Mouse (Mus musculus) frontal cortex, postnatal 36 days (tissue): ENCODE measurements around the gene Ephb2.
A peak's percentile ranks its signal among the peaks of the same experiment; 100 is the strongest.

ENCODE experiments used
- DNase-seq, 2 experiments: peaks; one replicate each; pipeline ENCODE4 v3.0.0; 2022; ENCODE audit warnings: low spot score in 2 of 2

Ephb2 gene

DNA sequence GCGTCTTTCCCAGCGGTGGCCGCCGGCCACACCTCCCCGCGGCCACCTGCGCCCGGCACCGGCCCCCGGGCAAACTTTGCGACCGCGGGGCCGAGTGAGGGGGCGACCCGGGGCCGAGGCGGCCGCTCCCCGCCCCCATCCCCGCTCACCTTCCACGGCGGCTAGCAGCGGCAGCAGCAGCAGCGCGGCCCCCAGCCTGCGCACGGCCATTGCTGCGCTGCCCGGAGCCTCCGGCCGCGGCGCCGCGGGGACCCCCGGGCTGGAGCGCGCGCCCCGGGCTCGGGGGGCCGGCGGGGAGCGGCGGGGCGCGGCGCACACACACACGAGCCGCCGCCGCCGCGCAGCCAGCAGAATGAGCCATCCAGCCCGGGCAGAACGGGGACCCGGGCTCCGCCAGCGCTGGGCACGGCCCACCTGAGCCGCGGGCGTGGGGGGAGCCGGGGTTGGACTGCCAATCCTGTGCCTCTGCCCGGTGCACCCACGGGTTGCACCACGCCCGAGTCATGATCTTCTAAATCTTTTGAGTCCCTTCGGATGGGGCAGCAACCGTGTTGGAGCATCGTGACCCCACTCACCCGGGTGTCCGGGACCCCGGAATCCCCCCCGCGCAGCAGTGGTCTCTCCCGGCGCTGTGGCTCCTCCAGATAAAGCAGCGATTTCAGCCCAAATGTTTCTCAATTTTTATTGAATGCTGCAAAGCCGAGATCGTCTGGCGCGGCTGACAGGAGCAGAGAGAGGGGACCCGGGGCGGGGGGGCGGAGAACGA, at the start of gene Ephb2:
Gene Ephb2 (minus strand): TSS at position 368 of the 766 bp plus-strand sequence.
- peak; percentile 71 to 75 for DNase-seq

DNA sequence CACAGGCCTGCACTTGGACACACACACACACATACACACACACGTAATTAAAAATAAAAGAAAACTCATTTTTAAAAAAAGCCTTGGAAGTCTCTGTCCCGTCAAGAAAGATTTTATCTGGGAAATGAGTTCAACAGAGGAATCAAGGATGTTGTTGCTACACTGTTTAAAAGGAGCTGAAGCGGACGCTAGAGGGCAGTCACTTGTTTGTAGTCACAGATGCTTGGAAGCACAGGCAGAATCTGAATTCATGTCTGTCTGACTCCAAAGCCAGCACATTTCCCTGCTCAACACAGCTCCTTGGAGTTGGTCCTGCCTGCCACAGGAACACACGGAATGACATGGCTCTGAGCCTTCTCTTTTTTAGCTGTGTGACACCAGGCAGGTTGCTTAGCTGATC, 42.8 kb upstream of the Ephb2 start:
- DNase-seq = peak in 1 of 2 experiments; percentile 28

DNA sequence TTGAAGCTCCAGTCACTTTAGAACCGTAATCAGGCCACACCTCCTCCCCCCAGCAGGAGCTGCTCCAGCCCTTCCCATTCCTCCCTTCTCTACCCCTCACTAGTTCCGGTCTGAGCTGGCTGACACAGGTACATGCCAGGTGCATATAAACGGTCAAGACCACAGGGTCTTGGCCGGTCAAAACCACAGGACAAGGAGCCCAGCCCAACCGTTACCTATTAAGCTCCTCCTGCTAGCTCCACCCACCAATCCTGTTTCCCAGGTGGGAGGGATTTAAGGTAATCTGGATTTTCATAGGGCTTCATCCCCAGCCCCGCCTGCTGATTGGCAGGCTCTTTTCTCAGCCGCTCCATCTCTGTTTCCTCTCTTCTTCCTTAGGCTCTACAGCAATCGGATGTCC, 42.4 kb upstream of the Ephb2 start:
- DNase-seq = no peak

DNA sequence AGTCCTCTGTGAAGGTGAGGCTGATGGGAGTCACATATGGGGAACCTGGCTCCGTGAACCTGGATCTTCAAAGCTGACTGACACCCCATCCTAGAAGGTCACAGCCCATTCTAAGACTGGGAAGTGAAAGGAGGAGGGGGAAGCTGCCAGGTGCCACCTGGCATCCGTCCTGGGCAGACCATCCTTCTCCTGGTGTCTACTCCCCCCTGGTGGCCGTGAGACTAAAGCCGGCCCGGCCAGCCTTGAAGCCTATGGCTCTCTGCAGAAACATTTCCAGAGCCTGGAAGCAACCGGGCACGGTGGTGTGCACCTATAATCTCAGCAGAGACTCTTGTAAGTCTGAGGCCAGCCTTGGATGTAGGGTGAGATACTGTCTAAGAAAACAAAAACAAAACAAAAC, 41.2 kb upstream of the Ephb2 start:
- peak; percentile 44 to 51 for DNase-seq

DNA sequence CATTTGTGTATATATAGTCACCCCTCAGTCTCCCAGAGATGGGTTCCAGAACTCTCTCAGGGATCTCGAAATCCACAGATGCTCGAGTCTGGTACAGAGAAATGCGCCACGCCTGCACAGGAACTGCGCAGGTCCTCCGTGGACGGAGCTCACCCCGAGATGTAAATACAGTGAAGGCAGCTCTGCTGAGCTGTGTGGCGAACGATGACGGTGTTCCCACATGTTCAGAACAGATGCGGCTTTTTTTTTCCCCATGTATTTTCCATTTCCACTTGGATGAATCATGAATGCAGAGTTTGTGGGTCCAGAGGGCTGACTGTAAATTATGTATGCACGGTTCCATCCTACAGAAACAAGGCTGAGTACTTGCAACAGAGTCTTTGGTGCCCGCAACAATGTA, 39.2 kb upstream of the Ephb2 start:
- peak; percentile 29 to 32 for DNase-seq

DNA sequence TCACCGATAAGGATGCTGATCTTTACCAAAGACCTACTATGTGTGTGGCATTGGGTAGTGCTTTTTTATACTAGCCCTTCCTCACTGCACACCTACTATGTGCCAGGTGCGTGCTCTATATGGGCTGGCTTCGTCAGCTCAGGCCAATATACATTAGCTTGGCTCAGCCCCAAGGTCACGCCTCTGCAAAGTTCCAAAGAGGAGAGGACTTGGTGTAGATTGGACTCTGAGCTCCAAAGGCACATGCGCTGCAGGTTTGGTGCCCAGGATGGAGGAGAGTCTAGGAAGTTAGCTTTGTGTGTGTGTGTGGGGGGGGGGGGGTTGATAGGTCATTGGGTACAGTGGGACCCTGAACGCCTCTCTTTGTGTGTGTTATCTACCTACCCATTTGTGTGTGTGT, 32.6 kb upstream of the Ephb2 start:
- DNase-seq = no peak

DNA sequence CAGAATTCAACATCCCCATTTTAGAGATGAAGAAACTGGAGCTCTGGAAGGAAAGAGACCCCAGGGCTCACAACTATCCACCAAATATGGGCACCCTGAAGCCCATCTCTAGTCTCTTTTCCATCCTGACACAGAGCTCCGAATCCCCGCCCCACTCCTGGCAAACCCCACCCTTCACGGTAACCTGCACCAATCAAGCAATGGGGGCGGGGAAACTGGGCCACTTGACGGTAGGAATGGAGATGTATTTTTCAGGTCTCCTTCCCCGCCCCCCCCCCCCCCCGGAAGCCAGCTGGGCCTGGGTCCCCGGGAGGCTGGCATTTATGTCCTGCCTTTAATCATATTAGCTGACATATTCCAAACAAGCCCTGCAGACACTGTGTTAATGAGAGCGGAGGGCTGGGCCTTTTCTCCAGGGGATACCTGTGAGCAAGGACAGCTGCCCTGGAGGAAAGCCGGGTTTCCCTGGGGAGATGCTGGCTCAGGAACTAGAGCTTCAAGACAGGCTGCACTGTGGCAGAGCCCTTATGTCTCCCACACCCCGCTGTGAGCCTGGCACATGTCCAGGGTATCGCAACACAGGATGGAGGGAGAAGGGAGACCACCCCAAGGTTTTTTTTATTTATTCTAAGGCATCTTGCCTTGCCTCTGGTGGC, 32.0 kb upstream of the Ephb2 start:
- DNase-seq = no peak

DNA sequence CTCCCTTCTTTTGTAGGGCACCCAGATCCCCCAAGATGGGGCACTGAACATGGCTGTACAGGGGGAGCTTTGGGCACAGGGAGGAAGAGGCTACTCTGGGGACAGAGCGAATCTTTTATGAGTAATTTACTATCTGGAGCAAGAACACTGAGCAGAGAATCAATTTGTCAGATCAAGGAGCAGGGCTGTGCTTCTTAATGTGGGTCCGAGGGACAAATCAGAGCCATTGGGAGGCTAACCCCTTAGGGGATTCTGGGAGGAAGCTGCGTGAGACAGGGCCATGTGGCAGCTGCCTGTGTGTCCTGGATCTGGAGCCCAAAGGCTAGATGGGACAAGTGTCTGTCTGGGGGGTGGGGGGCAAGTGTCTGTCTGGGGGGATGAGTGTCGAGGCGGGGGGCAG, 29.7 kb upstream of the Ephb2 start:
- no peak for DNase-seq

DNA sequence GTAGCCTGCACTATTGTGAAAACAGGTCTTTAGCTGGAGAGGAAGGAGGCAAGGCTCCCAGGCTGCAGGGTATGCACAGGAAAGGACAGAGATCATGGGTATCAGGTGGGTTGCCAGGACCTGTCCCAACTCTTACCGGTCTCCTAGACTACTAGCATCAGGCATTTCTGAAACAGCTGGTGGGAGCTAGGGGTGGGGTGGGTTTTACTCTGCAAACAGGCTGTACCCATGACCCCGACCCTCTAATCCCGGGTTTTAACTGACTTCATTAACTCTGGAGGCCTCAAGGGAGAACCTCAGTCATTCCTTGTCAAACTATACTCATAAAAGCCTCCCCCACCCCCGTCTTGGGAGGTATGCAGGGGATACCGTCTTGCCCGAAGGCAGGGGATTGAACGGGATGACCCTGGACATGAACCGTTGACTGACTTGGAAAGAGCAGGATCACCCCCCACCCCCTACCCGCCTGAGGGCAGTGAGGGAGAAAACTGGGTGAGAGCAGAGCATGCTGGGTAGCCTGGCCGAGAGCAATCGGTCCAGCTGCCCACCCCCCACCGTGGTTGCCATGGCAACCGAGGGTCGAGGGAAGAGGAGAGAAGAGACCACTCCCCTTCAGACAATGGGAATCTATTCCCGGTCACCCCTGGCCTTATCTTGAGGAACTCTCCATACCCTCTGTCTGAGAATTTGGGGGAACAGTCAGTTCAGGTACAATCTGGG, 29.1 kb upstream of the Ephb2 start:
- no peak for DNase-seq

DNA sequence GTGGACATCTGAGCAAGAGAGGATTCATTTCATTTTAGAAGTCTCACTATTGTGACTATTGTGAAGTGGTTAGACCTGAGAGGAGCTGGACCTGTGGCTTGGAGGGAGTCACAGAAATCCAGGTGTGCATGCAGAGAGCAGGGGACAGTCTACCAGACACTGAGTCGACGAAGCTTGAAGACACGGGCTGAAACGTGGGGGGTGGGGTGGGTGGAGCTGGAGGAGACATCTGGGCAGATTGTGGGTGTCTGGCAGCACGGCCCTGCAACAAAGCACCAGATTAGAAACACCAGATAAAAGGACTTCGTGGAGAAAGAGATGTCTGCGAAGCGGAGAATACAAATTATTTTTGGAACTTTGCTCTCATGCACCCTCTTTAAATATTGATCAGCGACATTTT, 27.7 kb upstream of the Ephb2 start:
- no peak for DNase-seq

DNA sequence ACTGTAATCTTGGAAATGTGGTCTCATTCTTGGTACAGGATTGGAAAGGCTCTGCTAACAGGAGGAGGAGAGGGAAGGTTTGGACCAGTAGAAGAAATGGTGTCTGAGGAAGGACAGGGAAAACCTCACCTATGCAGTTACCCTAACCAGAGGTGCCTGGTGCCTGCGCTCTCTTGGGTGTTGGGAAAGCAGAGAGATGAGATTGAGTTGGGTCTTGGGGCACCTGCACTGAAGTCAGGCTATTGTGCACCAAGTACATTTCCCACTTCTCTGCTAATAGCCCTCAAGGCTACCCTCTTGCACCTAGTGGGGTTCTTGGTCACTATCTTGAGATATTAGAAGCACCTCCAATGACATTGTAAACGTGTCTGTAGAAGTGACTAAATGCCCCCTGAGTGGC, 26.6 kb upstream of the Ephb2 start:
- no peak for DNase-seq

DNA sequence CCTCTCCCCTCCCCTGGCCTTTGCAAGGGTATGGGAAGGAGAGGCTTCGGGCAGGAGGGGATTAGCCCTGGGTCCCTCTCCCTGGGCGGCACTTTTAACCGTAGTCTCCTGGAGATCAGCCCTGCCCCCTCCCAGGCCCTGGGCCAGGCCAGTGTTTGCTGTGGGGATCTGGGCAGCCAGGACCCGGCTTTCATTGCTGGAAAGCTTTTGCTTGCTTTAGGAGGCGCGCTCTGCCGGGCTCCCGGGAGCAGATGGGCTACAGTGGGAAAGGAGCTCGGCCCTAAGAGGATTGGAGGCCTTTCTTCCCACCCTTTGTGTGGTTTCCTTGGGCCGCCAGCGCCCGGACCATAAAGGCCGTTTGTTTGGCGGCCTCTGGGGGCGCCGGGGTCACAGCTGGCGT, 26.0 kb upstream of the Ephb2 start:
- no peak for DNase-seq

DNA sequence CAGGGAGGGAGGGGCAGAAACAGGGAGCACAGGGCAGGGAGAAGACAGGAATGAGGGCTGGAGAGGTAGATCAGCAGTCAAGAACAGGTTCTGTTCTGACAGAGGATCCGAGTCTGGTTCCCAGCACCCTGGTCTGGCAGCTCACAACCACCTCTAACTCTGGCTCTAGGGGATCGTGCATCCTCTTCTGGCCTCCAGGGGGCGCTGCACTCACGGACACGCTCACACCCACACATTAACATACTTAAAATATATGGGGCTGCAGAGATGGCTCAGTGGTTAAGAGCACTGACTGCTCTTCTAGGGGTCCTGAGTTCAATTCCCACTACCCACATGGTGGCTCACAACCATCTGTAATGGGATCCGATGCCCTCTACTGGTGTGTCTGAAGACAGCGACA, 24.2 kb upstream of the Ephb2 start:
- no peak for DNase-seq

DNA sequence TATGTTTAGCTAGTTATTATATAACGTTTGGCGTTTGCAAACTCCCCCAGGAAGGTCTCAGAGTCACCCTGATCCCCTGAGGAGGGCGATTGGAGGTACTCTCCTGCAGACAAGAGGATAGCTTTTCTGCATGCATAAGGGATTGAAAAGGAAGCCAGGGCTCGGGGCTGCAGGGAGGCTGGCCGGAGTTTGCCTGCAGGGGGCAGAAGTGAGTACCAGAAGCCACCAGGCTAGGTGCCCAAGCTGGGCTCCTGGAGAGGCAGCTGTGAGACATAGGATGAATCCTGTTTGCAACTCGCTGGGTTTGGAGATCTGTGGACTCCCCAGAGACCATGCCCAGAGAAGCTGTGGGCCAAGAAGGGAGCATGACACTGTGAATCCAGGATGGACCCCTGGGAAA, 19.3 kb upstream of the Ephb2 start:
- DNase-seq = peak in 1 of 2 experiments; percentile 42

DNA sequence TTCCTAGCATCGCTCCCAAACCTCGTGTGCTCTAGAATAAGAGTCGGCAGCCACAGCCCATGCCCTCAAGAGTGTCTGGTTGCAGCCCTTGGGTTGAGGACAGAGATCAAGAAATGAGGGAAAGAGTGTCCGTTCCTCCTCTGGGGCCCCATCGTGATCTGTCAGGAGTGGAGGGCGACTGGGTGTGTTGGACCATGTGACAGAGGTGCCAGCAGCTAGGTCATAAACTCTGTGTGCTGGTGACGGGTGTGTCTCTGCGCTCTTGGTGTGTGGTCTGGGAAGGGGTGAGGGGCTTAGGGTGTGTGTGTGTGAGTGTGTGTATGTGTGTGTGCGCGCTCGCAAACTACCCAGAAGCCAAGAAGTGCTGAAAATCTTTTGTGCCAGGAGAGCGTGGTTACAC, 17.2 kb upstream of the Ephb2 start:
- DNase-seq = no peak

DNA sequence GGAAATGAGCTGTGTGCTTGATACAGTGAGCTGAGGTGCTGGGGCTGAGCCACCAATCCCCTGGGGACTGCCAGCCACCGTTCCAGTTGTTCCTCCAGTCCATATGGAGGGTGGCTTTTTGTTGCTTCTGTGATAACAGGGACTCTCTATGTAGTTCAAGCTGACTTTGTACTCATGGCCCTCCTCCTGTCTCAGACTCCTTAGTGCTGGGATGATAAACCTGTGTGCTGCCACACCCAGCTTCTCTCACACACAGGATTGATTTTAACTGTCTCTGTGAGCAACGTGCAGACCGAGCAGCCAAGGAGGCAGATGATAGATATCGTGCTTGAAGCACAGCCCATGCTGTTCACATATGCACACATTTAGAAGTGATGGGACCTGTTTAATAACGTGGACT, 16.3 kb upstream of the Ephb2 start:
- no peak for DNase-seq

DNA sequence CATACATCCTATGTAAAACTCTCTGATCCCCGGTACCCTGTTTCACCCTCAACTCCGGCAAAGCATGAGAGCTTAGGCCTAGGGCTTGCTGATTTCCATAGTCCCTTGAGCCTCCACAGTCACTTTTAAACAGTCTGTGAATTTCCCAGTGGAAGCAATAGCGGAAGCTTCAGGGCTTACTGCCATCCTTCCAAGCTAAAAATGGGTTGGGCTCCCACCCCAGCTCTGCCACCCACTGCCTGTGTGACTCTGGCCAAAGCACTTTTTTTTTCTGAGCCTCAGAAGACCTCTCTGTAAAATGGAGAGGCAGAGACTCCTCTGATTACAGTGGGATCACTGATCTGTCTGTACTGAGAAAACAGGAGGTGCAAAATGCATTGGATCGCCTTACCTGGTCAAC, 12.8 kb upstream of the Ephb2 start:
- DNase-seq = peak; percentile 42 to 58

DNA sequence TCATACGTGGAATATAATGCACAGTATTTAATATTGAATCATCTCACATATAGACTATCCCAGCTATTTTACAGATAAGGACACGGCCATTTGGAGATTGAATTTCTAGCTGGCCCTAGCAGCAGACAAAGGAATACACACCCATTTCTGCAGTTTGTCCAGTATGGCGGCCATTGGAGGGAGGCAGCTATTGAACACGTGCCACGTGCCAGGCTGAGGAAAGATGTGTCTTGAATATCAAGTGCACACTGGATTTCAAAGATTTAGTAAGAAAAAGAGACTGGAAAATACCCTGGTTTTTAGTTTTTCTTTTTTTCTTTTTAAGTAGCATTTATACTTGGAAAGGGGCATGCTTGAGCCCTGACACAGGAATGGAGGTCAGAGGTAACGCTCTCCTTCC, 11.4 kb upstream of the Ephb2 start:
- DNase-seq = no peak

DNA sequence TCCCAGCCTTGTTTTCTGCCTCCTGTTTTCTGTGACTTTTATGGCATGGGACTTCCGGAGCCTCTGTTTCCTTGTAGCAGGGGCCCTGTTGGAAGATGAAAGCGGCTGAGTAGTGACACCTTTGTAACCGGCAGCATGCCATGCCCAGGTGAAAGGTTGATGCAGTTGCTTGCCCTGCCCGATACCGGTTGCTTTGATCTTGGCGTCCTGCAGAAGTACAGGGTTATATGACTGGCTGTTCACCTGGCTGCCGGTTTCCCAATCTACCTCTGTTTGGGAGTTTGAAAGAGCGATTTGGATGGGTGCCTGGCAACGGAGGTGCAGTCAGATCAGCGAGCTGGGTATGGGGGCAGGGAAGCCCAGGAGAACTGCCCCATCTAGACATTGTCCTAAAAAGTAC, 7.0 kb upstream of the Ephb2 start:
- DNase-seq = no peak

DNA sequence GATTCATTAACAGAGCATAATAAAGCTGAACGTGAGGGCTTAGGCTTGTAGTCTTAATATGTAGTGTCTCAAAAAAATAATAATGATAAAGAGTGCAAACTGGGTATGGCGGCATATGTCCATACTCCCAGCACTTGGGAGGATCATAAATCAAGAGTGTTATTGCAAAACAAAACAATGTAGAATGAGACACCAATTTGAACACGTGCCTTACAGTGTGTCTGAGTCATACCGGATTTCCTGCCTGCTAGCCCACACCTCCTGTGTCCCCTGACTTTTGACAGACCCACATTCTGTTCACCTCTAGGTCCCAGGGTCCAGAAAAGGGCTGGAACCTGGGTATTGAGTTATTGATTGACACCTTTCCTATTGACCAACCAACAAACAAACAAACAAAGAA, 6.2 kb upstream of the Ephb2 start:
- no peak for DNase-seq

DNA sequence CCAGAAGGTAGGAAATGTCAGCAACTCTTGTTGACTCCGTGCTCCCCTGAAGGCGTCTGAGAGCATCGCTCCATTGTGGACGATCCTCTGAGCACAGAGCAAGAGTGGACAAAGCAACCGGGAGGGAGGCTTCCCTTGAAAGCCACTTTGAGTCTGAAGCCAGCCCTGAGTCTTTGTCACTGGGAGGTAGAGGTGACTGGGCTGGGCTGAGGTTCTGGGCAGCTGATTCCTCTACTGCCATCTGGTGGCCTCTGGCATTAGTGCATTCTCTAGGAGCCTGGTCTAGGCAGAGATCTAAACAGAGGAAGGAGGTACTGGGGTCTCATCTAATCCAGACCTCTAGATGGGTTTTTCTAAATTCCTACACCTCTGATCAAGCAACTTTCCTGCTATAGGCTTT, 5.3 kb upstream of the Ephb2 start:
- peak; percentile 78 to 87 for DNase-seq

DNA sequence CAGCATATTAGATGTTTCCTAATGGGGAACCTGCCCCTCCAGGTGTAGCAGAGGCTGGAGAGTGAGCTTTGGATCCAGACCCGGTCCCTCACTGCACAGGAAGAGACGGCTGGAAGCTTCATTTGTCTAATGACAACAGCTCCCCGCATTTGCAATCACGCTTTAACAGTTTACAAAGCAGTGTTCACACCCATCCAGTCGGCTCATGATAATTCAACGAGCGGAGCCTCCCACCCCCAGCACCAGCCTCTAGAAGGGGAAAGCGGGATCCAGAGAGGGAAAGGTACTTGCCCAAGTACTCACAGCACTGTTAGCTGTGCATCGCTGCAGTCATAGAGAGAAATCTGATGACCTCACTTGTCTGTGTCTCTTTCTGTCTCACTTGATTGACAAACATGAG, 2.7 kb upstream of the Ephb2 start:
- no peak for DNase-seq

DNA sequence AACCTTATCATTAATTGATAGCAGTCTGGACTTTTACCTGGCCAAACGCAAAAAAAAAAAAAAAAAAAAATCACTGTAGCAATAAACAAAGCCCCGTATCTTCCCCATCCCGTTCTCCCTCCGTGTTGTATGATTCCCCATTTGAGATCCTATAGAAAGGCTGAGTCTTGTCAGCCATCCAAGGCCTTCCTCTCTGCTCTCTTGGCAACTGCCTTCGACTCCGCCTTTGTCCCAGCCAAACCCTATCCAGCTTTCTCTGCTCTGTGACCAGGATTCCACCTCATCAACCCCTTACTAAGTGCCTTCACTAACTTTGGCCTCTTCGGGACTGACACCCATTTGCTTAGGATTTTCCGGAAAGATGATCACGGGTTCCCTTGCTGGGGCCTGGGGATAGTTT, 2.2 kb upstream of the Ephb2 start:
- DNase-seq = no peak
